Mouse (Mus musculus) limb, embryonic 12.5 days (tissue): ENCODE results near the gene Shh. TPM values are rescaled to one million over a fixed set of nuclear protein-coding genes. Genes with fewer than 3 reads are reported as not detected.

Source experiments
- ATAC-seq: fragments of 200-750 bp; cut with Nextera tagmentation; 2 replicates; pipeline ENCODE4 v1.8.0; 2017; ENCODE audit warnings: low read depth, moderate TSS enrichment; ENCODE audit not compliant: insufficient number of reproducible peaks, insufficient read depth, low FRiP score, low TSS enrichment
- H3K27ac ChIP-seq: fragments of 300-500 bp; sonication (generic); 2 replicates; pipeline ENCODE4 v1.5.1; 2016; ENCODE audit warnings: mild to moderate bottlenecking, moderate library complexity
- H3K27me3 ChIP-seq: fragments of 300-500 bp; sonication (generic); 2 replicates; pipeline ENCODE4 v1.6.1; 2016; ENCODE audit warnings: mild to moderate bottlenecking, moderate library complexity
- H3K36me3 ChIP-seq: fragments of 300-500 bp; sonication (generic); 2 replicates; pipeline ENCODE4 v1.6.1; 2016; ENCODE audit warnings: mild to moderate bottlenecking, moderate library complexity
- H3K4me1 ChIP-seq: fragments of 300-500 bp; sonication (generic); replicated peaks from 2 replicates; pipeline ENCODE4 v1.6.1; 2016
- H3K4me2 ChIP-seq: fragments of 300-500 bp; sonication (generic); 2 replicates; pipeline ENCODE4 v1.6.1; 2016; ENCODE audit warnings: mild to moderate bottlenecking, moderate library complexity
- H3K4me3 ChIP-seq: fragments of 300-500 bp; sonication (generic); replicated peaks from 2 replicates; pipeline ENCODE4 v1.5.1; 2016; ENCODE audit warnings: mild to moderate bottlenecking
- H3K9ac ChIP-seq: fragments of 300-500 bp; sonication (generic); replicated peaks from 2 replicates; pipeline ENCODE4 v1.6.1; 2016; ENCODE audit warnings: mild to moderate bottlenecking, moderate library complexity
- H3K9me3 ChIP-seq: fragments of 300-500 bp; sonication (generic); 2 replicates; pipeline ENCODE4 v1.6.1; 2016; ENCODE audit warnings: mild to moderate bottlenecking, moderate library complexity
- WGBS: fragments of 180-500 bp; shearing (Covaris S2); methylation state at CpG from one replicate; pipeline ENCODE4 v1.1.7; 2016; 5-methylcytosine and 5-hydroxymethylcytosine counted together
- polyA plus RNA-seq: library from polyadenylated mRNA; unstranded; fragments of >200 nt; fragmentation: Nextera tagmentation; extraction: Ambion mirVana; gene quantifications from 2 replicates; pipeline ENCODE4 v1.2.1, GENCODE M21; 2016

Shh gene
- polyA plus RNA-seq: 0.08 and 0.09 TPM in 2 replicates

DNA sequence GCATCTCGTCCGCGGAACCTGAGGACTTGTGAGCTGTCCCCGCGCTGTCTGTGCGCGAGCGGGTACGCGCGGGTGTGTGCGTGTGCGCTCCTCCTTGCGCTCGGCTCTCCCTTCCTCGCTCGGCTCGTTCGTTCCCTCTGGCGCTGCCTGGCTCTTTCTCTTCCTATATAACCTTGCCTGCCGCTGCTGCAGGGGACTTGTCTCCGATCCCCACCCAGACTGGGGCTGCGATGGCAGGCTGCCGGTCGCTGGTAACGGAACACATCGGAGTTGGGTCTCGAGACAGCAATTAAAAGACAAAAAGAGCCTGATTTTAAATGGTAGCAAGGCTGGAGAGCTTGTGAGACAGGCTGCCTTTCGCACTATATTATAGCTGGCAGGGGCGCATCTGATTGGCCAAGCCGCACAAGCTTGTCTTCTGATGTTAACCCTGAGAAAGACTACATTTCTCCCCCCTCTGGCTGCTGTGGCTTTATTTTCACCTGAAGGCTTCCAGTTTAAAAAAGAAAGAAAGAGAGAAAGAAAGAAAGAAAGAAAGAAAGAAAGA is at the start of gene Shh:
Gene Shh, minus strand, starts transcription at position 497 of the 547 bp plus-strand sequence.
- Histone ChIP-seq H3K9me3 (no peaks in the 10 kb centered on the region), H3K9ac (0 out of 2 replicates have a peak within 1 kb of the TSS, but pooled peaks have one; percentile 23), H3K27me3 (peaks cover 100% of the 10 kb centered on the region), H3K4me1 (peaks cover 36% of the 10 kb centered on the region), H3K4me2 (peak within 1 kb of the TSS; percentile 58), H3K27ac (no peak within 1 kb of the TSS), H3K36me3 (no peaks in the 10 kb centered on the region), H3K4me3 (peak within 1 kb of the TSS; percentile 36)
- no peak for ATAC-seq
- WGBS: 1% methylated on average over 31 of the region's 31 CpGs

DNA sequence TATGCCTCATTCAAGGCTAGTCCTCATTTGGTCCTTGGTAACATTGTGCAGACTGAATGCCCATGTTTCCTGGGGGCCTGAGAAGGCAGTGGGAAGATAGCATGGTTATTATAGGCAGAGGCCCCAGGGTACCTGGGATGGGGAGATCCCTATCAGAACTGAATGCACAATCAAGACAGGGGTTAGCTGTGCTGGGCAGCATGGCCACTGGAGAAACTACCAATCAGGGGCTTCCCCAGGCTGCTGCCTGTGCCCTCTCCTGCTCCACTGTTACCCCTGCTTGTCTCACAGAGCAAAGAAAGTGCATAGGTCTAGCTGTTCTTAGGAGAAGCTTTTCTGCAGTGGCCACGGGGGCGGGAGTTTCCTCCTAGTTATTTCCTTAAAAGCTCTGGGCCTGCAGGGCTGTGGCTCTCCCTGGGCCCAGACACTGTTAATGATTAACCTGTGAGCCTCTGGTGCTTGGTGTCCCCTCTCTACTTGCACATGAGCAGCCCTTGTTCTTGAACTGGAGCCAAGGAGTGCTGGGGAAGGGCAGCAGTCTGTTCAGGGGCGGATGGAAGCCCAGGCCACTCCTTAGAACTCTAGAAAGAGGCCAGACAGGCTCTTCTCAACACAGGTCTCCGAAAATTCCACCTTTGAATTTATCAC is 33.9 kb upstream of the Shh start:
- WGBS: 69% methylated on average over 4 of the region's 4 CpGs
- ATAC-seq: no peak
- H3K27me3 ChIP-seq: no peaks in the 10 kb centered on the region
- H3K4me2 ChIP-seq: no peak overlapping the region
- no peaks in the 10 kb centered on the region for H3K9me3 ChIP-seq
- no peak overlapping the region for H3K4me3 ChIP-seq
- H3K36me3 ChIP-seq: no peaks in the 10 kb centered on the region
- H3K4me1 ChIP-seq: no peaks in the 10 kb centered on the region
- no peak overlapping the region for H3K9ac ChIP-seq
- no peak overlapping the region for H3K27ac ChIP-seq

DNA sequence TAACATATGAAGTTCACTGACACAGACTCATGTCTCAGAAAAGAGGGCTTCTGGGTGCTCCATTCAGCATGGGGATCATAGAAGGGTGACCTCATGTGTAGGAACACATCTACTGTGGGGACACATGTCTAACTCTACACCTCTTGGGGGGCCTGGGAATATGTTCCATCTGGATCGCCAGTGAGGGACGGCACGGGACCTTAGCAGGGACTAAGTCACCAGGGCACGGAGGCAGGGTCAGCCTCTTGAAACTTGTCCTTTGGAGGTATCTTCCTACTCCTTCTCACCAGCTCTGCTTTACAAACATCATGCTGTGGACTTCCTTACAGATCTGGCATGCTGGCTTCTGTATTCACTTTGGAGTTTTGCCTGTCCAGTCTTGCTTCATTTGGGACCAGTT is 31.8 kb upstream of the Shh start:
- Histone ChIP-seq H3K4me3 (no peak overlapping the region), H3K4me1 (no peaks in the 10 kb centered on the region), H3K36me3 (no peaks in the 10 kb centered on the region), H3K27me3 (no peaks in the 10 kb centered on the region), H3K9me3 (no peaks in the 10 kb centered on the region), H3K27ac (no peak overlapping the region), H3K9ac (no peak overlapping the region), H3K4me2 (no peak overlapping the region)
- no peak for ATAC-seq
- 81% methylated on average over 4 of the region's 4 CpGs for WGBS

DNA sequence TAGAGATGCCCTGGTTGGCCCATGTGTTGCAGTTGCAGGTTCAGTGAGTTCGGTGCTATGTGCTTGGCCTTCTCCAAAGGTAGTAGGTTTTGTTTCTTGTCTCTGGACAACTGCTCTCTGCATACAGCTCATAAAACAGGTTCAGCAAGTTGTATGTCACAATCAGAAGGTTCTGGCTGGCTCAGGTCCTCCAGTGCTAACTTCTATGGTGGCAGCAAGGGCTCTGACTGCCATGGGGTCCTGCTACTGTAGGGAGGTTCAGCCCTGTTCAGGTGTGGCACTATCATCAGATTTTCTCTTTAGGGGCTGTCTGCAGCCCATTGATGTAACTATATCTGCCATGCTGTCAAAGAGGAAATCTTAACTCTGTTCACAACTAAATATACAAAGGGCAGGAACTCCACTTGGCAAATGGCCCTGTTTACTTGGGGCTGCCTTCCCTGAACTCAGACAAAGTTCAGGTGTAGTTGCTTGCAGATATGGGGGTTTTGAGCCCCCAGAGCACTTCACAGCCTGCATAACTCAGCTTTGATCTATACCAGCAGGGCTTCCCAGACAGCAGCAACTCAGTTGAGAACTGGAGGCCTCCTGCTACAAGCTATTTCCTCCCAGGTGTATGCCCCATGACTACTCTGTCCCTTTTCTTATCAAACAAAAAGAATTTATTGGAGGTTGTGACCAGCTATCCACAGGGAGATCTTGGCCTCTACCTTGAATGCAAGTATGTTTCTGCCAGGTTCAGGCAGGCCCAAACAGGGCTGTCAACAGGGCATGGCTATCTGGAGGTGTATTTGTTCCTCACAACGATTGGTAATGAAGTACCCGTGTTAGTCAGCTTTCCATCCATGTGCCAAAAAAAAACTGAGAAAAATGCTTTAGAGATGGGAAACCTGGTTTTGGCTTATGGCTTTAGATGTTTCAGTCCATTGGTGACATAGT is 28.9 kb upstream of the Shh start:
- no peaks in the 10 kb centered on the region for H3K9me3 ChIP-seq
- H3K27me3 ChIP-seq: no peaks in the 10 kb centered on the region
- H3K27ac ChIP-seq: no peak overlapping the region
- WGBS: 76% methylated on average over 3 of the region's 3 CpGs
- no peak overlapping the region for H3K4me3 ChIP-seq
- H3K4me1 ChIP-seq: no peaks in the 10 kb centered on the region
- H3K36me3 ChIP-seq: no peaks in the 10 kb centered on the region
- H3K4me2 ChIP-seq: no peak overlapping the region
- H3K9ac ChIP-seq: no peak overlapping the region
- ATAC-seq: no peak

DNA sequence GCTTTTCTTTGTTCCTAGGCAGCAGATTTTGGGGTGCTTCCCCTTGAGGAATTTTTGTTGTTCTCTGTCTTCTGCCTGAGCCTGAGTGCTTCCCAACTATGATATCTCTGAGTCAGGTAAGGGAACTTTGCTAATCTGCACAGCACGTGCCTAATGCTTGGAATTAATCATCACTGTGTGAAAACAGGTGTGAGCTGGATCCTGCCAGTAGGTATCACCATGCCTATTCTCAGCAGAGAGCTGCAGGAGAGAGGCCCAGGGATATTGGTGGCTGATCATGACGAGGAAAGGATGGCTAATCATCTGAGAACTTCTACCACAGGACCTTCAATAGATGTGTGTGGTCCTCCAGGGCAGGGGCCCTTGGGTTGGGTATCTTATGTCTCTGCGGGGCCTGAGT is 26.5 kb upstream of the Shh start:
- no peak for ATAC-seq
- Histone ChIP-seq H3K4me1 (no peaks in the 10 kb centered on the region), H3K36me3 (no peaks in the 10 kb centered on the region), H3K27ac (no peak overlapping the region), H3K4me2 (no peak overlapping the region), H3K27me3 (no peaks in the 10 kb centered on the region), H3K9me3 (no peaks in the 10 kb centered on the region), H3K4me3 (no peak overlapping the region), H3K9ac (no peak overlapping the region)
- WGBS: 76% methylated on average over 3 of the region's 3 CpGs

DNA sequence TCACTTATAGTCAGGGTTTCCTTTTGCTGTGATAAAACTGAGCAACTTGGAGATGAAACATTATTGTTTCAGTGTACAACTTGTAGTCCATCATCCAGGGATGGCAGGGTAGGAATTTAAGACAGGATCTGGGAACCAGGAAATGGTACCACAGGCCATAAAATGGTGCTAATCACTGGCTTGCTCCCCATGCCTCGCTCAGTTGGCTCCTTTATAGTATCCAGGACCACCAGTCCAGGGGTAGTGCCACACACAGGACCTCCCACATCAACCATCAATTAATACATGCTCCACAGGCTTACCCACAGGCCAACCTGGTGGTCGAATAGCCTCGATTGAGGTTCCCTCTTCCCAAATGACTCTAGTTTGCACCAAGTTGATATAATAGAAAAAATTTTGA is 15.9 kb upstream of the Shh start:
- H3K4me3 ChIP-seq: no peak overlapping the region
- no peak overlapping the region for H3K27ac ChIP-seq
- WGBS: 56% methylated on average over 3 of the region's 3 CpGs
- 0 out of 2 replicates have a peak, but pooled peaks cover 6% of the 10 kb centered on the region for H3K27me3 ChIP-seq
- no peak overlapping the region for H3K9ac ChIP-seq
- H3K4me2 ChIP-seq: no peak overlapping the region
- no peaks in the 10 kb centered on the region for H3K4me1 ChIP-seq
- H3K9me3 ChIP-seq: no peaks in the 10 kb centered on the region
- no peaks in the 10 kb centered on the region for H3K36me3 ChIP-seq
- no peak for ATAC-seq

DNA sequence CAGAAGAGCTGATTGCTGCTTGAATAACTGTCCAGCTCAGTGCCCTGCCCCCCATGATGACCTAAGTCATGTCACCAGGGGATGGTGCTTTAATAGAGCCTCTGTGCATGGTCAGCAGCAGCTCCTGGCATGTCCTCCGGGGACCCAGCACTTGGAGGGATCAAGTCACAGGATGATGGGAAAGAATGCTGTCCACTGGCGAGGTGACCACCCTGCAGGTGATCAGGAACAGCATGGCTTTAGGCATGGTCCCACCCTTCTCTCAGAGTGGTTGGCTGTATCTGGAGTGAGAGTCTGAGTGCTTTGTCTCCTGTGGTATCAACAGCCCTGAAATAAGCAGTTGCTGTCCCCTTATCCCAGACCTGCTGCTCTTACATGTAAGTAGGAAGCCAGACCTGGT is 14.7 kb upstream of the Shh start:
- WGBS: 68% methylated on average over 2 of the region's 2 CpGs
- no peak overlapping the region for H3K9ac ChIP-seq
- H3K4me3 ChIP-seq: no peak overlapping the region
- H3K27ac ChIP-seq: no peak overlapping the region
- H3K36me3 ChIP-seq: no peaks in the 10 kb centered on the region
- no peak overlapping the region for H3K4me2 ChIP-seq
- no peaks in the 10 kb centered on the region for H3K9me3 ChIP-seq
- ATAC-seq: no peak
- H3K4me1 ChIP-seq: no peaks in the 10 kb centered on the region
- peaks cover 9% of the 10 kb centered on the region; the same call in 1 of the 2 replicates for H3K27me3 ChIP-seq

DNA sequence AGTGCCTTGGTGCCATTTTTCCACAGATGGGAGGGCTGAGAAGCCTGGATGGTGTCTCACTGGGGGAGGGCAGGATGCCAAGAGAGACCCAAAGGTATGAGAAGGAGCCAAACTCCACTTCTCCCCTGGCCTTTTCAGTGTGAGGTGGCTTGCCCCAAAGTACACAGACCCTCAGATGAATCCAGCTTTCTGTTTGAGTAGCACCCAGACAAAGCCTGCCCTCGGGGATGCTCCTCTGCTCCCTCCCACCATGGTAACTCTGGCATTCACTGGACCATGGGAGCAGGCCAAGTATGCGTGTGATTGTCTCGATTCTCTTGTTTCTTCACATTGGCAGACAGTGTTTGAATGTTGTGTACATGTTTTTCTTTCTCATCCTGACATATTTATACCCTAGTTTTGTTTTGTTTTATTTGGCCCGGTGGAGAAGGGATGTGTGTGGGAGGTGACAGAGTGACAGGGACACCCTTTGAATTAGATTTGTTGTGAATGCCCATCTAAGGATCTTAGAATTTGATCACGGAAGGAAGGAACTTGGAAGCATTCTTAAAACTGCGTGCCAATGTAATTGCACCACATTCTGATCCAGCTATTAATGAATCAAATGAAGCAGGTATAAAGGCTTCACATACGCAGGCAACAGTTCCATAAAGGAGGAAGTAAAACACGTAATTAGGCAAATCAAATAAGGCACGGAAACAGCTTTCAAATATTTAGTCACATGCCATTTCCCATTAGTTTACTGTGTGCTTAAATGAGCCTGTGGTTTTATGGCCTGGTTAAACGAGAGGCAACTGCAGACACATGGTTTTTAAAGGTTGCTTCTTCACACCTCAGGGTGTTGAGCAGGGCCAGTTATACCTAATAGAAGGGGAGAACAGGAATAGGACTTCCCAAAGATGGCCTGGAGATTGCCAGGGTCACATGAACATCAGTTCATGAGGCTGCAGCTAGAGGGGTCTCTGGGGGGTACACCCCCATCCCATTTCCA is 9.6 kb upstream of the Shh start:
- Histone ChIP-seq H3K4me3 (no peak overlapping the region), H3K27me3 (peaks cover 29% of the 10 kb centered on the region; the same call in 1 of the 2 replicates), H3K4me1 (no peaks in the 10 kb centered on the region), H3K9ac (no peak overlapping the region), H3K27ac (no peak overlapping the region), H3K4me2 (no peak overlapping the region), H3K36me3 (no peaks in the 10 kb centered on the region), H3K9me3 (no peaks in the 10 kb centered on the region)
- WGBS: 51% methylated on average over 10 of the region's 10 CpGs
- no peak for ATAC-seq

DNA sequence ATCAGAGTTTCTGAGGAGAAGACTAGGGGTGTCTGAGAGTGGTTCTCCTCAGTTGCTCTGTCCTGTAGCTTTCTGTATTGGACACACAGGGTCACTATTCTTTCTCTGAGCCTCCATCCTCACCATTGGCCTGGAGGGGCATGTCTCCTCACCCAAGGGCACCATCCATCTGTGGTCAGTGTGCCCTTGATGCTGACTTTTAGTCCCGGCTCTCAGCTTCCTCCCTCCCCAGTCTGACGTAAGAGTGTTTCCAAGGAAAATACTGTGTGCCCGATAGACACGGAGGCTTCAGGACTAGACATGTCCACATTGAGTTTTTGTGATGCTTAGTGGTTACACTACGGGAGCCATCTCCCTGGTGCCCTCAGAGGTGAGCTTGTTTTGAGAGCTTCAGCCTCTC is 6.5 kb upstream of the Shh start:
- H3K27me3 ChIP-seq: peaks cover 54% of the 10 kb centered on the region
- no peak for ATAC-seq
- H3K36me3 ChIP-seq: no peaks in the 10 kb centered on the region
- H3K4me3 ChIP-seq: no peak overlapping the region
- WGBS: 84% methylated on average over 5 of the region's 5 CpGs
- H3K4me1 ChIP-seq: no peaks in the 10 kb centered on the region
- no peak overlapping the region for H3K27ac ChIP-seq
- no peaks in the 10 kb centered on the region for H3K9me3 ChIP-seq
- H3K9ac ChIP-seq: no peak overlapping the region
- no peak overlapping the region for H3K4me2 ChIP-seq

DNA sequence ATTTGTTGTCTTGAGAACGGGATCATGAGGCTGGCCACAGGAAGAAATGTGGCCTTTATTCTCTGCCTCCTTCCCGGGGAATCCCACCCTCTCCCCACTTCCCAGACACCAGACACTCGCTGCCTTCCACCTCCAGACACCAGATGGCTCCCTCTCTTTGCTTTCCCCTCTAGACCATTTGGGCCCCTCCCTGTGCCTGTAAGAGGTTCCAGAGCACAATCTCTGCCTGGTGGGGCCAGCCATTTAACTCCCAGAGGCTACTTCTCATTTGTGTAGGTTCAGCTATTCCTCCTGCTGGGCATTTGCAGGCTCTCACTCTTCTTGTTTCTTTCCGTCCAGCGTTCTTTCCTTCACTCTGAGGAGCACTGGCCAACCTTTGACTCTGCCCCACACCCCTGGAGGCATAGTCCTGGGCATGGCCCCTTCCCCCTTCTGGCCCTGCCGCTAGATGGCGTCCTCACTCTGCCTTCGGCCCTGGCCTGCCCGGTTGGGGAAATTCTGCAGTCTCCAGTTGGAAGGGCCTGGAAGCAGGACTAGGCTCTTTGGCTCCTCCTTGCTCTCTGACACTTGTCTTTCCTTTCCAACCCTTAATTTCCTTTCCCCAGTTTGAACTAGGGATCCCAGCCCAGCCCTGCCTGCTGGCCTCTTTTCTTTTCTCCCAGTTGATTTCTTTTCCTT is 2.6 kb upstream of the Shh start:
- Histone ChIP-seq H3K4me1 (peaks cover 19% of the 10 kb centered on the region), H3K4me2 (no peak overlapping the region), H3K4me3 (no peak overlapping the region), H3K9me3 (no peaks in the 10 kb centered on the region), H3K36me3 (no peaks in the 10 kb centered on the region), H3K27ac (no peak overlapping the region), H3K27me3 (peaks cover 85% of the 10 kb centered on the region), H3K9ac (no peak overlapping the region)
- WGBS: 2% methylated on average over 9 of the region's 9 CpGs
- peak; percentile 28; the same call in 1 of the 2 replicates for ATAC-seq
